Mouse (Mus musculus): Measurements from ENCODE around the gene Psmb2. TPM values are rescaled to one million over a fixed set of nuclear protein-coding genes. Genes with fewer than 3 reads are reported as not detected.

Psmb2 gene
- total and polyA plus RNA-seq, 3 experiments, result 225 to 447 (median 395) TPM

GRCm38 (mm10) chr4:126734700-126735381 lies 57.4 kb downstream of the Psmb2 start:
- Histone ChIP-seq H3K4me3 (replicated peaks in 1 of 3; ENCODE audit: low read depth in 2 of 3, low read length in 2 of 3, poor library complexity in 1 of 3) (no peak overlapping the region), H3K4me2 (ENCODE audit: insufficient read depth, low read depth, poor library complexity, severe bottlenecking) (no peak overlapping the region), H3K27me3 (replicated peaks) (no peaks in the 10 kb centered on the region), H3K36me3 (replicated peaks in 1 of 2; ENCODE audit: control insufficient read depth in 1 of 2, insufficient read depth in 1 of 2, low read length in 1 of 2) (no peaks in the 10 kb centered on the region), H3K9ac (ENCODE audit: insufficient read depth, low read depth) (no peak overlapping the region), H3K4me1 (ENCODE audit: control insufficient read depth in 1 of 2, insufficient read depth in 2 of 2) (no peaks in the 10 kb centered on the region), H3K27ac (ENCODE audit: insufficient read depth, low read depth) (no peak overlapping the region), H3K9me3 (replicated peaks; ENCODE audit: low read length) (peaks cover 7% of the 10 kb centered on the region), H3K79me2 (replicated peaks; ENCODE audit: control insufficient read depth, extremely low read depth, insufficient read depth, poor library complexity, severe bottlenecking) (no peaks in the 10 kb centered on the region)
- TF ChIP-seq POLR2A (IDR thresholded peaks at IDR 0.05; ENCODE audit: low read depth, low read length) (no peak), MYC (IDR thresholded peaks at IDR 0.05; ENCODE audit: low read depth, low read length) (no peak), BHLHE40 (IDR thresholded peaks at IDR 0.05; ENCODE audit: low read depth, low read length) (no peak), TCF12 (IDR thresholded peaks at IDR 0.05; ENCODE audit: low read depth, low read length) (no peak), EP300 (IDR thresholded peaks at IDR 0.05; ENCODE audit: low read length) (no peak), TBP (conservative IDR thresholded peaks at IDR 0.05; ENCODE audit: low read depth, low read length) (no peak), MXI1 (IDR thresholded peaks at IDR 0.05; ENCODE audit: low read depth, low read length) (no peak), JUN (IDR thresholded peaks at IDR 0.05; ENCODE audit: insufficient read depth, low read depth, low read length) (no peak), ZMIZ1 (IDR thresholded peaks at IDR 0.05; ENCODE audit: low read depth, low read length) (no peak), SMC3 (IDR thresholded peaks at IDR 0.05; ENCODE audit: low read depth, low read length) (no peak)
- no peak for DNase-seq (ENCODE audit: extremely low read depth)
- dilution Hi-C loops (cut with MboI; ENCODE audit: extremely low pct_ligation_motif_present, extremely low pct_unique_long_range_greater_than_20kb, low sequenced_read_pairs) (no loop called here), in situ Hi-C loops (cut with MboI; ENCODE audit: low pct_ligation_motif_present, low pct_unique_long_range_greater_than_20kb, low sequenced_read_pairs) (no loop called here)

- dilution Hi-C loops (cut with MboI; ENCODE audit: extremely low pct_ligation_motif_present, extremely low pct_unique_long_range_greater_than_20kb, low sequenced_read_pairs), result no loop called here
- H3K4me3 ChIP-seq (replicated peaks in 1 of 3; ENCODE audit: low read depth in 2 of 3, low read length in 2 of 3, poor library complexity in 1 of 3), result no peak overlapping the region
- no peak overlapping the region for H3K9ac ChIP-seq (ENCODE audit: insufficient read depth, low read depth)
Measured at GRCm38 (mm10) chr4:126735382-126736000, 58.1 kb downstream of the Psmb2 start.

More at GRCm38 (mm10) chr4:126735382-126736000, 58.1 kb downstream of the Psmb2 start:
- no peaks in the 10 kb centered on the region for H3K36me3 ChIP-seq (replicated peaks in 1 of 2; ENCODE audit: control insufficient read depth in 1 of 2, insufficient read depth in 1 of 2, low read length in 1 of 2)
- no peak for TF ChIP-seq JUND (conservative IDR thresholded peaks at IDR 0.05; ENCODE audit: low read depth, low read length)
- no peak for TF ChIP-seq TCF12 (IDR thresholded peaks at IDR 0.05; ENCODE audit: low read depth, low read length)
- TF ChIP-seq MAFK (IDR thresholded peaks at IDR 0.05; ENCODE audit: insufficient replicate concordance, low read length), result no peak
- TF ChIP-seq USF1 (IDR thresholded peaks at IDR 0.05; ENCODE audit: low read depth, low read length), result no peak
- TF ChIP-seq MAX (IDR thresholded peaks at IDR 0.05; ENCODE audit: low read length), result no peak
- no peak for TF ChIP-seq MEF2A (IDR thresholded peaks at IDR 0.05; ENCODE audit: borderline replicate concordance, low read depth, low read length)
- no peak for TF ChIP-seq SMC3 (IDR thresholded peaks at IDR 0.05; ENCODE audit: low read depth, low read length)
- TF ChIP-seq SIN3A (IDR thresholded peaks at IDR 0.05; ENCODE audit: low read length), result no peak
- TF ChIP-seq NRF1 (IDR thresholded peaks at IDR 0.05; ENCODE audit: low read depth, low read length), result no peak
- no peak overlapping the region for H3K27ac ChIP-seq (ENCODE audit: insufficient read depth, low read depth)
- peaks cover 7% of the 10 kb centered on the region for H3K9me3 ChIP-seq (replicated peaks; ENCODE audit: low read length)
- no peaks in the 10 kb centered on the region for H3K27me3 ChIP-seq (replicated peaks)
- H3K4me1 ChIP-seq (ENCODE audit: control insufficient read depth in 1 of 2, insufficient read depth in 2 of 2), result no peaks in the 10 kb centered on the region
- in situ Hi-C loops (cut with MboI; ENCODE audit: low pct_ligation_motif_present, low pct_unique_long_range_greater_than_20kb, low sequenced_read_pairs), result no loop called here
- H3K79me2 ChIP-seq (replicated peaks; ENCODE audit: control insufficient read depth, extremely low read depth, insufficient read depth, poor library complexity, severe bottlenecking), result no peaks in the 10 kb centered on the region
- no peak for DNase-seq (ENCODE audit: extremely low read depth)
- H3K4me2 ChIP-seq (ENCODE audit: insufficient read depth, low read depth, poor library complexity, severe bottlenecking), result no peak overlapping the region
